Mouse (Mus musculus) retina, embryonic 14.5 days (tissue): ENCODE measurements around the gene Lrrd1.
"Not testable (repeated sequence)": the region's sequence is repeated elsewhere in the genome, so short reads cannot be mapped to it uniquely, and the experiment has no call there.

Experiments used
- DNase-seq: peaks from one replicate; pipeline ENCODE4 v3.0.0-alpha.2; 2015; ENCODE audit warnings: low spot score

The Lrrd1 gene

DNA sequence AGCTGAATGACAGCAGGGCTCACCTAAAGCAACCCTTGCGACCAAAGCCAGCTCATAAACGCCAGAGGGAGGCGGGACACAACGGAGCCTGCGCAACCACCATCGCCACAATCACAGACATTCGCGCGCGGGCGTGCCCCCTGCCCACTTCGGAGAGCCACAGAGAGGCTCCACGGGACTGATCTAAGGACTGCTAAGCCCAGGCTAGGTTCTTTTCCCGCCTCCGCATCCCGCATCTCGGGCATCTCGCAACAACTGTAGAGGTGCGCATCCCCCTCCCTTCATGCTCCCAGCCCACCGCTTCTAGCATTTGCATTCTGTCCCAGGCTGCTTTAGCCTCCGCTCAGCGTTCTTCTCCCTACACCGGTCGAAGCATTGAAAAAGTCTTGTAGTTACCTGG, at the start of gene Lrrd1:
Gene Lrrd1, plus strand, starts transcription at position 148 of the 400 bp plus-strand sequence.
- peak; percentile 35 for DNase-seq

DNA sequence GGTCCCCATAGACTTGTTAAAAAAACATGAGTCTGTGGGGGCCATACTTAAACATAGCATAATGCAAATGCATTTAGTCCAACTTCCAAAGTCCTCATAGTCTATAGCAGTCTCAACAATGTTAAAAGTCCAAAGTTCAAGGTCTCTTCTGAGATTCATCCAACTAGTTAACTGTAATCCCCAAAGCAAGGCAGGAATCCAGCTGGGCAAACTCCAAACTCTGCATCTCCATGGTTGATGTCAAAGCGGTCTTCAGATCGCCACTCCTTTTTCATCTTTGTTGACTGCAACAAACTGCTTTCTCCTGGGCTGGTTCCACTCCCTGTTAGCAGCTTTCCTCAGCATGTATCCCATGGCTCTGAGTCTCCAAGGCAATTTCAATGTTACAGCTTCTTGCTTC, 47.9 kb upstream of the Lrrd1 start:
- DNase-seq, result not testable (repeated sequence)

DNA sequence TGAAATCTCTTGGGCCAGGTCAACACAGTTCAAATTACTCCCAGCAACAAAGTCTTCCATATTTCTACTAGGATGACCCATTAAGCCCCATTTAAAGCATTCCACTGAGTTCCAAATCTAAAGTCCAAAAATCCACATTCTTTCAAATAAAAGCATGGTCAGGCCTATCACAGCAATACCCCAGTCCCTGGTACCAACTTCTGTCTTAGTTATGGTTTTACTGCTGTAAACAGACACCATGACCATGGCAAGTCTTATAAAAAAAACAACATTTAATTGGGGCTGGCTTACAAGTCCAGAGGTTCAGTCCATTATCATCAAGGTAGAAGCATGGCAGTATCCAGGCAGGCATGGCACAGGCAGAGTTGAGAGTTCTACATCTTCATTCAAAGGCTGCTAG, 46.3 kb upstream of the Lrrd1 start:
- DNase-seq, result not testable (repeated sequence)

DNA sequence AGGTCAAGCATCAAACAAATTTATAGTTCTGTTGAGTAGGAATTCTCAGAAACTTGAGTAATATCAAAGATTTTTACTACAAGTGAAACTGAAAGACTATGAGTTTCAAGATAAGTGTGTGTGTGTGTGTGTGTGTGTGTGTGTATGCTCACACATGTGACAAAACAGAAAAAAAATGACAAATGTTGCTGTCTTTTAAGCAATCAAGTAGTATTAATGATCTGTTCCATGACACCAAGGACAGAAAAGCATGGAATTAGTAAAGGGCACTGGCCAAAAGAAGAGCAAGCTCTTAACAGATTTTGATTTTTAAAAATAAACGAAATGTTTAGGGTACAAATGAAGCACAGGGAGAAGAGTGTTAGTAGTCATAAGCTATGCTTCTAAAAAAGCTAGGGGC, 44.9 kb upstream of the Lrrd1 start:
- no peak for DNase-seq

DNA sequence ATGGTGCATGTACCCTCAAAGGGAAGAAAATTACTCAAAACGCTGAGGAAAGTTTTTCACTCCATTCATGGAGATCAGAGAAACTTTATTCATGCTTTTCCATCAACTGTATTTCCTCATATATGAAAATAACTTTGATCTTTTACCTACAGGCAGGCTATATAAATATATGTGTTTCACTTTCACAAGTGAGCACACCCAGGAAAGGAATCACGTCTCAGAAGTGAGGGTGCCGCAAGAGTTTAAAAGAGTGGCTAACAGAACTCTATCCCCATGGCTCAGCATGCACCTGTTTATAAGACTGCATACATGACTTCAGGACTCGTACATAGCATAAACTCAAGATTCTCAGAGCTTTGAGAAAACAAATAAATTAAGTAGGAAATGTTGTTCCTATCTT, 44.1 kb upstream of the Lrrd1 start:
- DNase-seq, result no peak

DNA sequence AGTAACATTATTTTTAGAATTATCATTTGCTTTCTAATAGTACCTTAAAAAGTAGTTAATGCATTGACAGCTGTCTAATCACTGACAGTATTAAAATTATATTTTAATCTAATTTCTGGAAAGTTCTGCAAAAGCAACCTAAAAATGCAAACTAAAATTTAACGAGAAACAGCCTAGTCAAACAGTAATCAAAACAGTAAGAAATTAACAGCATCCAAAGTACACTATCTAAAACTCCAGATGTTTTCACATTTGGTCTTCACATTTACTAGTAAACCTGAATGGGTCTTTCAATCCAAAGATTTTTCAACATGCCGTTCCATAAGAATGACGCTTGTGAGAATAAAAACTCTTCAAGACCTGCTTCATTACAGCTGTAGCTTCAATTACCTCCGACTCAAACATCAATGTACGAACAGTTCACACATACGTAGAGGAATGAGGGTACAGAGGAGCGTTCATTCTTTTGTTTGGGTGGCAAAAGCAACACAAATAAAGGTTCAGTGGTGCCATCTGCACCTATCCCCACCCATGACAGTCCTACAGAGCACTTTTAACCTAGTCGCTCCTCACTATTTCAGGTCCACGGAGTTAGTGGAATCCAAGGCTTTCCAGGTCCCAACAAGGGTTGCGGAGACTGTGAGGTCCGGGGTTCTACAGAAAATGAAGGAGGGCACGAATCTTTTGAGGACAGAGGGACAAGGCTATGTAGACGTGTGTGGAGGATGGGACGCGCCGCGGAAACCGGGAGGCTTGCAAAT, 43.1 kb upstream of the Lrrd1 start:
- DNase-seq, result peak; percentile 23

DNA sequence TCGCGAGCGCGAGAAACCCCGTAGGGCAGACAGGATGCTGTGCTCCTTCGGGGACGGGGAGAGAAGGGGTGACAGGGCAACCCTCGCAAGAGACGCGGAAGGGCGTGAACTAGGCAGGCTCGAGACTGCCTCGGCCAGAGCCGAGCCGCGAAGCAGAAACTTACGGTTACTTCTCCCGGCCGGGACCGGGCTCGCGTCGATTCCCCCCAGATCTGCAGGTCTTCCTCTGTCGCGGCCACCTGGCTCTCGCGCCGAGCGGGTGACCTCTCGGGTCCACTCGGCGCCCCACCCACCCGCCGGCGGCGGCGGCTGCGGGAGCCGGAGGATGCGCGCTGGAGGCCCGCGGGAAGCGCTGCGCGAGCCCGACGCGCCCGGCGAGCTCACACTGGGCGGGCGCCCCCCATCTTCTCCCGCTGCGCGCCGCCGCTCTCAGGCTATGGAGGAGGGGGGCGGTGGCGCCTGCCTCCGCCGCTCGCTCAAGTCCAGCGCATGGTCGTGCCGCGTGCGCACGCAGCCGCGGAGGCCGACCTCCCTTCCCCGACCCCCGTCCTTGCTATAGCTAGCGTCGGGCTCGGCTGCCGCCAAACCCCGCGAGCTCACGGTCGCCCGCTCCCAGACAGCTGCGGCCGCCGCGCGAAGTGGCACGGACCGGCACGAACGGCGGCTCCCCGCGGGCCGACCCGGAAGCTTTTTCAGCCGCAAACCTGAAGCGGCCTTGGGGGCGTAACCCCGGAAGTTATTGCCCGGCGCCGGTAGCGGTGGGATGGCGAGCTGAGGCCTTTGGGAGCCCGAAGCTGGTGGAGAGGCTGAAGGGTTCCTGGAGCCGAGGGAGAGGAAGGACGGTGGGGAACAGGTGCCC, 42.3 kb upstream of the Lrrd1 start, which contains the start of the genes Ankib1 and Krit1:
Gene Ankib1, minus strand, starts transcription at position 493 of the 859 bp plus-strand sequence.
Gene Krit1, plus strand, starts transcription at position 752 of the 859 bp plus-strand sequence.
- DNase-seq, result peak; percentile 91

DNA sequence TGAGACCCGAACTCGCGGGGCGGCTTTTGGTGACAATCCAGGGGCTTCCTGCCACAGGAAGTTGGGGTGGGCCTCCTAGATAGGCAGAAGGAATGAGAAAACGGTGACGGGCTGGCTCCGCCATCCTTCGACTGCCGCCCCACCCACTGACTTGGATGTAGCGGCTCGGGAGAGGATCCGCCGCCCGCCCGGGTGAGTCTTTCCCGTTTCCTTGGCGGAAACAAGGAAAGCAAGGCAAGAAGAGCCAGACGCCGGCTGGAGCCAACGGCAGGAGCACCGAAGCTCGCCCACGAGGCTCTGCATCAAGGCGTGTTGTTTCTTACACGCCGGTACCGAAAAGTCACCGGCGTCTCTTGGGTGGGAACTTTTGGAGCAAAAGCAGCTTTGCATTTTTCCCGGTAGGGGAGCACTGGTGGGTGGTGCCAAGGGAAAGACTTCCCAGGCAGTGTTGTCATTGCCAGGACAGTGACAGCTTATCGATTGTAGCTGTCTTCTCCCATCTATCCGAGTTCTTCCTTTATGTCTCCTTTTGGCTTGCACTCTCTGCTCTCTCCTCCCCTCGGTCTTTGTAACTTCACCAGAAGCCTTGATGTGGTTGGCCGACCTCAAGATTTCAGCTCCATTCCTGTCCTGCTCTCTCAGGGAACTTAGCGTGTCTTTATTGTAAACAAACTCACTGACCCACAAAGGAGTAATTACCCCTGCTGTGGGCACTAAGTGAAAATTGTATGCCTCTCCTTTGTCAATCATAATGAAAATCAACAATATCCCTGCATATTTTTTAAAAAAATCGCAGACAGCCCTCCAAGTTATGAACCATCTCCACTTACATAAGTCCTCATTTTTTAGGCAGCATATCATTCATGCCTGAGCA, 41.4 kb upstream of the Lrrd1 start:
- DNase-seq, result peak; percentile 46

DNA sequence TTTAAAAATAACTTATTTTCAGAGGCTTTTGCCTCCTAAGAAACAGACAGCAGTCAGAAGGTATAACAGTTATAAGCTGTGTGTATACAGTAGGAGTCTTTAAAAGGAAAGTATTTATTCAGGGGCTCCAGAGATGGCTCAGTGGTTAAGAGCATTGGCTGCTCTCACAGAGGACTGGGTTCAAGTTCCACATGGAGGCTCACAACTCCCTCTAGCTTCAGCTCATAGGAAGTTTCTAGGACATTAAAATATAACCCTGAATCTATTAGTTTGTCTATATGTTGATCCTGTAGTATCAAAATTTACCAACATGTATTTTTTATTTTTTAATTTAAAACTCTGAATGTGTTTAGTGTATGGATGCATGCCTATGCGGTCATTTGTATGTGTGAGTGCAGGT, 36.5 kb upstream of the Lrrd1 start:
- DNase-seq, result no peak

DNA sequence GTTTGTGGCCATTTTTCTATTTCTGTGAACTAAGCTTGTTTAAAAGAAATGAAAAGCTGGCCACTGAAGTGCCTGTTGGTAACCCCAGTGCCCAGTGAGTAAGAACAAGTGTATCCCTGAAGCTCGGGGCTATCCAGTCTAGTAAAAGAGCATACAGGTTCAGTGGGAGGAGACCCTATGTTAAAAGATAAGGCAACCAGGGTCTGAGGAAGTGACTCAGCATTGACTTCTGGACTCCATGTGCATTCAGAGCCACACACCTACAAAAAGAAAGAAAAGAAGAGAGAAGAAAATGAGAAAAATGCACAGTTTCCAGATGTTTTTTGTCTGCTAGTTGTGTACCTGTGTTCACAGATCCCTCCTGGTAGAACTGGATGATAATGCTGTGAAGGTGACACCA, 10.9 kb upstream of the Lrrd1 start:
- no peak for DNase-seq

DNA sequence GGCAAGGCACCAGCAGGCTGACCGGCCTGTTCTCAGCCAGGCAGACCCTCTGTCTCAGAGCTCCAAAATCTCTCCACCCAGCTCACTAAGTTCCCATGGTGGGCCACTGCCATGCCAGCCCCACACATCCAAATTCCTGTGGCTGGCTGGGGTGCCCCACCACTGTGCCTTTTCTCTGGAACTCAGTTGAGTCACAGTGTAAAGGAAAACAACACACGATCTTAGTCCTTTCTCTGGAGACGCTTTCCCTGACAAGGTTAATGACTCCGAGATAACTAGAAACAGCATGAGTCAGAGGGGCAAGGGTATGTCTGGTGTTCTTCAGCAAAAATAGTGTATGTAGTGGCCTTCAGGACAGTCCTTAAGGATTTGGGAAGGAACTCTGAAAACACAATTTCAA, 25.2 kb downstream of the Lrrd1 start:
- DNase-seq, result no peak

DNA sequence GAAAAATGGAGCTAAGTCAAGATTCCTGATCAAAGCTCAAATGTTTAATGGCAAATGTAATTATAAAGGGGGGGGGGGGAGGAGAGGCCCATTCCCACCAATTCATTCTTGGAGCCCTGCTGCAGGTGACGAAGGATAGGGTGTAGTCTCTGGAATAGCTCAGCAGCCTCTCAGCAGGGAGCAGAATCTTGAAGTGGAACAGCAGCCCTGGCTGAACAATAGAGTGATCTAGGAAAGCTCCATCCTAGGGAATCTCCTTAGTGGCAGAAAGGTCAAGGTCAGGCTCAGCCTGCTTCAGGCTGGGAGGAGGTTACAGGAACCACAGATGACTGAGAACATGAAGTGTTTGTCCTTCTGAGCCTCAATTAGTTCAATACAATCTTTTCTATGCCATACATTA, 27.4 kb downstream of the Lrrd1 start:
- no peak for DNase-seq

DNA sequence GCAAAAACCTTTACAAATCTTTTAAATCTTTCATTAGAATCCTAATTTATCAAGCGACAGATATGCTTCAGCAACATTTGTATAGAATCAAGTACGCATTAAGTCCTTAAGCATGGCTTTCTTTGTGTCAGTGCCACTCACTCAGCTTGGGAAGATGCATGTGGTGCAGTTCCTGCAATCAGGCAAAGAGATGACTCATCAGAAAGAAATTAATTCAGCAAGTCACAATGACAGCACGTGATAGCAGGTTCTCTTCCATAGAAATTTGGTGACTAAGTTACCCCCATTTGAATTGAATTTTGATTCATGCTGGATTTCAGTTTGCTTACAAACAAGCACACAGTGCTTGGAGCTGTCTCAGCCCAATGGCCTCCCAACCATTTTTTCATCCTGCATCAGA, 28.5 kb downstream of the Lrrd1 start:
- no peak for DNase-seq

DNA sequence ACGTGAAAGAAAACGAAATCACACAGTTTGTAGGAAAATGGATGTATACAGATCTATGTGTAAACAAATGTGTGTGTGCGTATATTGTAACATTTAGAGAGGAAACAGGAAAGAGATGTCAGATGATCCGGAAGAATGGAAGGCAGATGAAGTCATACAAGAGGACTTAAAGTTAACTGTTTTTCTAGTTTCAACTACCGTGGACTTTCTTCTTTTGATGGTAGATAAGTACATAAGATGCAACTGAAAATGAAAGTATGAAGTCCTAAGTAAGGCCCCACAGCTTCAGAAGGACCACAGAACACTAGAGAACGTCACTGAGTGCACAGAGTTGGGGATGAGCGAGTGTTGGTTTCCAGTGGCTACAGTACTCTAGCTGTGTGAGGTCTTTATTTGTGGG, 41.9 kb downstream of the Lrrd1 start:
- not testable (repeated sequence) for DNase-seq

DNA sequence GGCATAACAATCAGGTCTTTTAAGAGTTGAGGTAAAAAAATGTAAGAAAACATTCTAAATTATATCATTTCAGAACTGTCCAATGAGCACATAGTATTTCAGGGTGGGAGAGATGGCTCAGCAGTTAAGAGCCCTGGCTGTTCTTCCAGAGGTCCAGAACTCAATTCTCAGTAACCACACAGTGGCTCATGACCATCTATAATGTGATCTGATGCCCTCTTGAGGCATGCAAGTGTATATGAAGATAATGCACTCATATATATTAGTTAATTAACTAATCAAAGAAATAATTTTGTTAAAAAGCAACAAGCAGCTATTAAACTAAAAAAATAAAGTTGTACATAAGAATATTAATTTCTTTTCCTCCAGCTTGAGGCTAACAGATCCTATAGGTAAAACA, 44.2 kb downstream of the Lrrd1 start:
- no peak for DNase-seq

DNA sequence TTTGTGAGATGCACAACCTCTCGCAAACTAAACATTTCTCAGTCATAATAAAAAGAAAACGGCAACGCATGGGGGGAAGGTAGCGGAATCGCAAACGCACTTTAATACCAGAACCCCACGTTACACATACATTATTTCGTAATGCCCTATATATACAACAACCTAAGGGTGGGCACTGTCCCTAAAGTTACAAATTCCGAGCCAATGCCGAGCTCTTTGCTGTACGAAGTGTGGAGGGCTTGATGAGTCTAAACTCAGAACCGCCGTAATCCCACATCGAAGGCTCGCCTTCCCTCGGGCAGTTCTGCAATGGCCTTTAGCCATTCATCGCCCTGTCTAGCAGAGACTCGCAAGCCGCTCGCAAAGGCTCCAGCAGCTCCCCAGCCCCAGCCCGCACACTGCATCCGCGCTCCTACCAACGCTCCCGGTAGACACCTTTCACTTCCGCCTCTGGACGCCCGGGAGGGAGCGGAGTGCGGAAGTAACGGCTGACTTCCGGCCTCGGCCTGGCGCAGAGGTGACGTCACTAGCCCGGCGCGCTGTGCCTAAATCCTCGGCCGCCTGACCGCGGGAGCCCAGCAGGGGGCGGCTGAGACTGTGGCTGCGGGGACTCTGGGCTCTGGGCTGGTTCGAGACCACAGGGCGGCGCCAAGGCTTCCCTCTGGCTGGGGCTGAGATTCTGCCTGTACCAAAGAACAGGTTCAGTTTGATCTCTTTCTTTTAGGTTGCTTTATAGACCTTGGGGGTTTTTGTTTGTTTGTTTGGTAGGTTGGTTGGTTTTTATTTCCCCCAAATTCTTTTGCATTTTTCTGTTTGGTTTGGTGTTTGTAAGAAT, 48.7 kb downstream of the Lrrd1 start, which contains the start of gene Mterf1a:
Gene Mterf1a, minus strand, starts transcription at position 475 of the 835 bp plus-strand sequence.
- peak; percentile 43 for DNase-seq

DNA sequence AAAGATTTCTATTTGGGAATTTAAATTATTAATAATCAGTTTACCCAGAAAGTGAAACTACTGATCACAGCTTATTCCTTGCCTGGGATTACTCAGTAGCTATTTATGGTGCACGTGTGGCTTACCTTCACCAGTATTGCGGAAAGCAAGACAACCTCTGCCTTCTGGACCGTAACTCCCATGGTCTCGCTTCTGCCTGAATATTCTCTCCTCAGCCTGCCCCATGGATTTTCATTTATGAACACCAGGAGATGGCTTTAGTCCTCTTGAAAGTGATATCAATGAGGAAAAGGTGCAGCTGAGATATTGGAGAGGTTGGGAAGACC, 49.3 kb downstream of the Lrrd1 start:
- DNase-seq, result not testable (repeated sequence)

DNA sequence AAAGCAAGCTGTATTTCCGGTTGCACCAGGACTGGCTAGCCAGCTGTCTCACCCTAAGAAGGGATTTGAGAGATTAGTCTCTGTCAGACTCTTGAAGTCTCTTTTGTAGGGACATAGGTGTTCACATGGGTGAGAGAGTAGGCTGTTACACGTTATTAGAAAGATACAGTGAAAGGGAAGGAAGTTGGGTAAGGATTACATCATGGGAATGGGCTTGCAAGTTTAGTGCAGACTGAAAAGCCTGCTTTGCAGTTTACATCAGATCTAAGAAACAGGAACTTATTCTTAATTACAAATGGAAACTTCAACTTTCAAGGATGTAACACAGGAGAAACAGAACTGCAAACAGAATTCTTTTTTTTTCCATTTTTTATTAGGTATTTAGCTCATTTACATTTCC, 60.5 kb downstream of the Lrrd1 start:
- no peak for DNase-seq
